Mouse (Mus musculus) kidney, postnatal 4 days (tissue): ENCODE results near the gene Xntrpc.

ENCODE experiments used
- DNase-seq, 2 experiments: peaks; one replicate each; pipeline ENCODE4 v3.0.0; 2021; ENCODE audit warnings: mixed read lengths in 2 of 2

Gene Xntrpc

GRCm38 (mm10) chr7:102082816-102083215 is 17.3 kb downstream of the Xntrpc start, which contains the start of gene Trpc2:
TSS of gene Trpc2 (plus strand) at chr7:102083116.
- no peak for DNase-seq

- DNase-seq: no peak
Observed at GRCm38 (mm10) chr7:102084041-102084696, 18.7 kb downstream of the Xntrpc start.

- no peak for DNase-seq
Observed at GRCm38 (mm10) chr7:102087336-102087735, 21.8 kb downstream of the Xntrpc start.

GRCm38 (mm10) chr7:102099760-102100661 is 34.5 kb downstream of the Xntrpc start:
- peak; percentile 54 to 74 for DNase-seq

- DNase-seq: no peak
Observed at GRCm38 (mm10) chr7:102100868-102101267, 35.4 kb downstream of the Xntrpc start.

GRCm38 (mm10) chr7:102101487-102101886 is 36.0 kb downstream of the Xntrpc start, which contains the start of gene Art1:
TSS of gene Art1 (plus strand) at chr7:102101743.
- DNase-seq: no peak

- no peak for DNase-seq
Observed at GRCm38 (mm10) chr7:102102241-102102640, 36.7 kb downstream of the Xntrpc start.

GRCm38 (mm10) chr7:102102696-102103095 is 37.2 kb downstream of the Xntrpc start:
- DNase-seq: peak in 1 of 2 experiments; percentile 32

- DNase-seq: no peak
Observed at GRCm38 (mm10) chr7:102103555-102103954, 38.0 kb downstream of the Xntrpc start.

- no peak for DNase-seq
Observed at GRCm38 (mm10) chr7:102104126-102104525, 38.6 kb downstream of the Xntrpc start.

- peak; percentile 23 to 44 for DNase-seq
Observed at GRCm38 (mm10) chr7:102106700-102107141, 41.2 kb downstream of the Xntrpc start.

- DNase-seq: no peak
Observed at GRCm38 (mm10) chr7:102108206-102108605, 42.7 kb downstream of the Xntrpc start.

- no peak for DNase-seq
Observed at GRCm38 (mm10) chr7:102109171-102109570, 43.7 kb downstream of the Xntrpc start, which contains the start of gene Art5. TSS of gene Art5 (minus strand) at chr7:102109489.

- DNase-seq: no peak
Observed at GRCm38 (mm10) chr7:102109746-102110145, 44.2 kb downstream of the Xntrpc start.

- no peak for DNase-seq
Observed at GRCm38 (mm10) chr7:102113151-102113729, 47.7 kb downstream of the Xntrpc start.

- DNase-seq: no peak
Observed at GRCm38 (mm10) chr7:102116579-102117331, 51.2 kb downstream of the Xntrpc start, which contains the start of gene Chrna10. TSS of gene Chrna10 (minus strand) at chr7:102116828.

- no peak for DNase-seq
Observed at GRCm38 (mm10) chr7:102117382-102117781, 51.9 kb downstream of the Xntrpc start.

- DNase-seq: no peak
Observed at GRCm38 (mm10) chr7:102120326-102120725, 54.8 kb downstream of the Xntrpc start.

- peak in 1 of 2 experiments; percentile 21 for DNase-seq
Observed at GRCm38 (mm10) chr7:102132395-102132794, 66.9 kb downstream of the Xntrpc start.

- DNase-seq: peak; percentile 58 to 66
Observed at GRCm38 (mm10) chr7:102137464-102137863, 72.0 kb downstream of the Xntrpc start.

- DNase-seq: no peak
Observed at GRCm38 (mm10) chr7:102137898-102138297, 72.4 kb downstream of the Xntrpc start.
